Mouse (Mus musculus): ENCODE measurements around the gene Fam178b. TPM values are rescaled to one million over a fixed set of nuclear protein-coding genes. Genes with fewer than 3 reads are reported as not detected.
A peak's percentile ranks its signal among the peaks of the same experiment; 100 is the strongest.
"Not testable (repeated sequence)": the region's sequence is repeated elsewhere in the genome, so short reads cannot be mapped to it uniquely, and the experiment has no call there.

Gene Fam178b
- total and polyA plus RNA-seq, 2 experiments from 2014 or later, result 0.41 TPM; not detected in 1

- H3K4me2 ChIP-seq (ENCODE audit: low read depth, low read length), result no peak overlapping the region
- H3K4me1 ChIP-seq (ENCODE audit: insufficient read depth, low read length), result no peaks in the 10 kb centered on the region
- TF ChIP-seq CTCF (IDR thresholded peaks at IDR 0.05; ENCODE audit: low read depth), result no peak
- ATAC-seq, result peak; percentile 29; the same call in 1 of the 2 replicates
- no peaks in the 10 kb centered on the region for H3K9me3 ChIP-seq (ENCODE audit: low read length)
- H3K36me3 ChIP-seq (ENCODE audit: insufficient read depth, low read length), result no peaks in the 10 kb centered on the region
- H3K4me3 ChIP-seq (ENCODE audit: low read length), result no peak overlapping the region
- no peak overlapping the region for H3K27ac ChIP-seq
- H3K9ac ChIP-seq (replicated peaks; ENCODE audit: low read length), result no peak overlapping the region
- DNase-seq (ENCODE audit: low spot score), result no peak
- H3K27me3 ChIP-seq (ENCODE audit: insufficient read depth, low read length), result no peaks in the 10 kb centered on the region
- 35% methylated on average over 16 of the region's 16 CpGs for WGBS
These were observed 10.2 kb downstream of the Fam178b start for GRCm38 (mm10) chr1:36672648-36673350.

GRCm38 (mm10) chr1:36671260-36671659, 11.7 kb downstream of the Fam178b start:
- ATAC-seq (no peak), DNase-seq (ENCODE audit: low spot score) (no peak)
- TF ChIP-seq CTCF (IDR thresholded peaks at IDR 0.05; ENCODE audit: low read depth), result no peak
- no peaks in the 10 kb centered on the region for H3K9me3 ChIP-seq (ENCODE audit: low read length)
- 93% methylated on average over 10 of the region's 10 CpGs for WGBS
- H3K4me1 ChIP-seq (ENCODE audit: insufficient read depth, low read length), result no peaks in the 10 kb centered on the region
- no peaks in the 10 kb centered on the region for H3K27me3 ChIP-seq (ENCODE audit: insufficient read depth, low read length)
- no peak overlapping the region for H3K4me3 ChIP-seq (ENCODE audit: low read length)
- no peaks in the 10 kb centered on the region for H3K36me3 ChIP-seq (ENCODE audit: insufficient read depth, low read length)
- H3K4me2 ChIP-seq (ENCODE audit: low read depth, low read length), result no peak overlapping the region
- no peak overlapping the region for H3K9ac ChIP-seq (replicated peaks; ENCODE audit: low read length)
- no peak overlapping the region for H3K27ac ChIP-seq

- ATAC-seq (no peak), DNase-seq (ENCODE audit: low spot score) (no peak)
- Histone ChIP-seq H3K9ac (replicated peaks; ENCODE audit: low read length) (no peak overlapping the region), H3K4me1 (ENCODE audit: insufficient read depth, low read length) (no peaks in the 10 kb centered on the region), H3K9me3 (ENCODE audit: low read length) (no peaks in the 10 kb centered on the region), H3K27me3 (ENCODE audit: insufficient read depth, low read length) (no peaks in the 10 kb centered on the region), H3K4me3 (ENCODE audit: low read length) (no peak overlapping the region), H3K36me3 (ENCODE audit: insufficient read depth, low read length) (no peaks in the 10 kb centered on the region), H3K4me2 (ENCODE audit: low read depth, low read length) (no peak overlapping the region), H3K27ac (no peak overlapping the region)
- WGBS, result 83% methylated on average over 4 of the region's 4 CpGs
- no peak for TF ChIP-seq CTCF (IDR thresholded peaks at IDR 0.05; ENCODE audit: low read depth)
These were observed 12.7 kb downstream of the Fam178b start for GRCm38 (mm10) chr1:36670256-36670655.

GRCm38 (mm10) chr1:36668007-36668406, 15.0 kb downstream of the Fam178b start:
- 69% methylated on average over 3 of the region's 4 CpGs for WGBS
- H3K27me3 ChIP-seq (ENCODE audit: insufficient read depth, low read length); H3K4me3 ChIP-seq (ENCODE audit: low read length); H3K27ac ChIP-seq; ATAC-seq; H3K4me2 ChIP-seq (ENCODE audit: low read depth, low read length); H3K9me3 ChIP-seq (ENCODE audit: low read length); H3K4me1 ChIP-seq (ENCODE audit: insufficient read depth, low read length); DNase-seq (ENCODE audit: low spot score); H3K36me3 ChIP-seq (ENCODE audit: insufficient read depth, low read length); H3K9ac ChIP-seq (replicated peaks; ENCODE audit: low read length): not testable (repeated sequence)

GRCm38 (mm10) chr1:36665934-36666333, 17.0 kb downstream of the Fam178b start:
- no peaks in the 10 kb centered on the region for H3K9me3 ChIP-seq (ENCODE audit: low read length)
- H3K27me3 ChIP-seq (ENCODE audit: insufficient read depth, low read length), result no peaks in the 10 kb centered on the region
- DNase-seq (ENCODE audit: low spot score) (no peak), ATAC-seq (no peak)
- no peaks in the 10 kb centered on the region for H3K36me3 ChIP-seq (ENCODE audit: insufficient read depth, low read length)
- H3K9ac ChIP-seq (replicated peaks; ENCODE audit: low read length), result no peak overlapping the region
- TF ChIP-seq CTCF (IDR thresholded peaks at IDR 0.05; ENCODE audit: low read depth), result no peak
- 51% methylated on average over 4 of the region's 4 CpGs for WGBS
- no peak overlapping the region for H3K27ac ChIP-seq
- no peaks in the 10 kb centered on the region for H3K4me1 ChIP-seq (ENCODE audit: insufficient read depth, low read length)
- H3K4me3 ChIP-seq (ENCODE audit: low read length), result no peak overlapping the region
- no peak overlapping the region for H3K4me2 ChIP-seq (ENCODE audit: low read depth, low read length)

- H3K9ac ChIP-seq (replicated peaks; ENCODE audit: low read length), result no peak overlapping the region
- DNase-seq (ENCODE audit: low spot score), result no peak
- H3K36me3 ChIP-seq (ENCODE audit: insufficient read depth, low read length), result no peaks in the 10 kb centered on the region
- H3K4me2 ChIP-seq (ENCODE audit: low read depth, low read length), result no peak overlapping the region
- WGBS, result 65% methylated on average over 11 of the region's 11 CpGs
- H3K4me3 ChIP-seq (ENCODE audit: low read length), result no peak overlapping the region
- H3K27ac ChIP-seq, result no peak overlapping the region
- H3K27me3 ChIP-seq (ENCODE audit: insufficient read depth, low read length), result no peaks in the 10 kb centered on the region
- no peaks in the 10 kb centered on the region for H3K4me1 ChIP-seq (ENCODE audit: insufficient read depth, low read length)
- ATAC-seq, result no peak
- TF ChIP-seq CTCF (IDR thresholded peaks at IDR 0.05; ENCODE audit: low read depth), result no peak
- H3K9me3 ChIP-seq (ENCODE audit: low read length), result no peaks in the 10 kb centered on the region
These were observed 17.7 kb downstream of the Fam178b start for GRCm38 (mm10) chr1:36665165-36665723.

- Histone ChIP-seq H3K4me3 (ENCODE audit: low read length) (no peak overlapping the region), H3K9ac (replicated peaks; ENCODE audit: low read length) (no peak overlapping the region), H3K4me2 (ENCODE audit: low read depth, low read length) (no peak overlapping the region), H3K36me3 (ENCODE audit: insufficient read depth, low read length) (no peaks in the 10 kb centered on the region), H3K9me3 (ENCODE audit: low read length) (no peaks in the 10 kb centered on the region), H3K4me1 (ENCODE audit: insufficient read depth, low read length) (no peaks in the 10 kb centered on the region), H3K27me3 (ENCODE audit: insufficient read depth, low read length) (no peaks in the 10 kb centered on the region), H3K27ac (no peak overlapping the region)
- DNase-seq (ENCODE audit: low spot score), result peak; percentile 48
- no peak for ATAC-seq
- WGBS, result 69% methylated on average over 4 of the region's 4 CpGs
- peak; percentile 64 for TF ChIP-seq CTCF (IDR thresholded peaks at IDR 0.05; ENCODE audit: low read depth)
These were observed 18.5 kb downstream of the Fam178b start for GRCm38 (mm10) chr1:36664457-36664856.
